Mouse (Mus musculus): Measurements from ENCODE around the gene Rrp7a. TPM values are rescaled to one million over a fixed set of nuclear protein-coding genes. Genes with fewer than 3 reads are reported as not detected.

The Rrp7a gene
- polyA plus RNA-seq, 1 experiment, result 24.6 TPM

- Histone ChIP-seq H3K4me3 (replicated peaks; ENCODE audit: control insufficient read depth, low read depth, low read length) (no peak overlapping the region), H3K27ac (ENCODE audit: control insufficient read depth, insufficient read depth, low read depth, low read length, poor library complexity) (no peak overlapping the region), H3K4me1 (ENCODE audit: control insufficient read depth, insufficient read depth, low read length) (no peaks in the 10 kb centered on the region)
- 69% methylated on average over 5 of the region's 5 CpGs for WGBS
- TF ChIP-seq POLR2A (IDR thresholded peaks at IDR 0.05; ENCODE audit: borderline replicate concordance, control insufficient read depth, low read depth, low read length) (no peak), CTCF (IDR thresholded peaks at IDR 0.05; ENCODE audit: control insufficient read depth, insufficient read depth, low read length) (no peak)
Observed at GRCm38 (mm10) chr15:83083530-83083929, 39.1 kb downstream of the Rrp7a start.

GRCm38 (mm10) chr15:83075607-83076525, 46.7 kb downstream of the Rrp7a start:
- 2% methylated on average over 27 of the region's 27 CpGs for WGBS
- TF ChIP-seq CTCF (IDR thresholded peaks at IDR 0.05; ENCODE audit: control insufficient read depth, insufficient read depth, low read length), result no peak
- no peak for TF ChIP-seq POLR2A (IDR thresholded peaks at IDR 0.05; ENCODE audit: borderline replicate concordance, control insufficient read depth, low read depth, low read length)
- Histone ChIP-seq H3K4me3 (replicated peaks; ENCODE audit: control insufficient read depth, low read depth, low read length) (no peak overlapping the region), H3K4me1 (ENCODE audit: control insufficient read depth, insufficient read depth, low read length) (no peaks in the 10 kb centered on the region; the same call in 1 of the 2 replicates), H3K27ac (ENCODE audit: control insufficient read depth, insufficient read depth, low read depth, low read length, poor library complexity) (no peak overlapping the region)

- Histone ChIP-seq H3K27ac (ENCODE audit: control insufficient read depth, insufficient read depth, low read depth, low read length, poor library complexity) (no peak overlapping the region), H3K4me3 (replicated peaks; ENCODE audit: control insufficient read depth, low read depth, low read length) (no peak overlapping the region), H3K4me1 (ENCODE audit: control insufficient read depth, insufficient read depth, low read length) (no peaks in the 10 kb centered on the region; the same call in 1 of the 2 replicates)
- TF ChIP-seq POLR2A (IDR thresholded peaks at IDR 0.05; ENCODE audit: borderline replicate concordance, control insufficient read depth, low read depth, low read length), result no peak
- no peak for TF ChIP-seq CTCF (IDR thresholded peaks at IDR 0.05; ENCODE audit: control insufficient read depth, insufficient read depth, low read length)
- 49% methylated on average over 4 of the region's 4 CpGs for WGBS
Observed at GRCm38 (mm10) chr15:83074179-83074578, 48.4 kb downstream of the Rrp7a start.

- 83% methylated on average over 5 of the region's 5 CpGs for WGBS
- no peak overlapping the region for H3K4me3 ChIP-seq (replicated peaks; ENCODE audit: control insufficient read depth, low read depth, low read length)
- H3K27ac ChIP-seq (ENCODE audit: control insufficient read depth, insufficient read depth, low read depth, low read length, poor library complexity), result no peak overlapping the region
- H3K4me1 ChIP-seq (ENCODE audit: control insufficient read depth, insufficient read depth, low read length), result no peaks in the 10 kb centered on the region; the same call in 1 of the 2 replicates
- TF ChIP-seq POLR2A (IDR thresholded peaks at IDR 0.05; ENCODE audit: borderline replicate concordance, control insufficient read depth, low read depth, low read length) (no peak), CTCF (IDR thresholded peaks at IDR 0.05; ENCODE audit: control insufficient read depth, insufficient read depth, low read length) (no peak)
Observed at GRCm38 (mm10) chr15:83071752-83072151, 50.8 kb downstream of the Rrp7a start.

- H3K27ac ChIP-seq (ENCODE audit: control insufficient read depth, insufficient read depth, low read depth, low read length, poor library complexity), result no peak overlapping the region
- 86% methylated on average over 3 of the region's 3 CpGs for WGBS
- TF ChIP-seq POLR2A (IDR thresholded peaks at IDR 0.05; ENCODE audit: borderline replicate concordance, control insufficient read depth, low read depth, low read length), result no peak
- no peak for TF ChIP-seq CTCF (IDR thresholded peaks at IDR 0.05; ENCODE audit: control insufficient read depth, insufficient read depth, low read length)
Observed at GRCm38 (mm10) chr15:83070942-83071341, 51.7 kb downstream of the Rrp7a start.

GRCm38 (mm10) chr15:83068270-83068669, 54.3 kb downstream of the Rrp7a start:
- Histone ChIP-seq H3K4me3 (replicated peaks; ENCODE audit: control insufficient read depth, low read depth, low read length) (no peak overlapping the region), H3K4me1 (ENCODE audit: control insufficient read depth, insufficient read depth, low read length) (no peaks in the 10 kb centered on the region; the same call in 1 of the 2 replicates), H3K27ac (ENCODE audit: control insufficient read depth, insufficient read depth, low read depth, low read length, poor library complexity) (no peak overlapping the region)
- 84% methylated on average over 5 of the region's 5 CpGs for WGBS
- TF ChIP-seq CTCF (IDR thresholded peaks at IDR 0.05; ENCODE audit: control insufficient read depth, insufficient read depth, low read length), result no peak
- TF ChIP-seq POLR2A (IDR thresholded peaks at IDR 0.05; ENCODE audit: borderline replicate concordance, control insufficient read depth, low read depth, low read length), result no peak

More at GRCm38 (mm10) chr15:83070942-83071341, 51.7 kb downstream of the Rrp7a start:
- no peak overlapping the region for H3K4me3 ChIP-seq (replicated peaks; ENCODE audit: control insufficient read depth, low read depth, low read length)
- H3K4me1 ChIP-seq (ENCODE audit: control insufficient read depth, insufficient read depth, low read length), result no peaks in the 10 kb centered on the region; the same call in 1 of the 2 replicates

GRCm38 (mm10) chr15:83065543-83065942, 57.1 kb downstream of the Rrp7a start:
- H3K4me1 ChIP-seq (ENCODE audit: control insufficient read depth, insufficient read depth, low read length), result no peaks in the 10 kb centered on the region; the same call in 1 of the 2 replicates
- TF ChIP-seq POLR2A (IDR thresholded peaks at IDR 0.05; ENCODE audit: borderline replicate concordance, control insufficient read depth, low read depth, low read length) (no peak), CTCF (IDR thresholded peaks at IDR 0.05; ENCODE audit: control insufficient read depth, insufficient read depth, low read length) (no peak)
- no peak overlapping the region for H3K4me3 ChIP-seq (replicated peaks; ENCODE audit: control insufficient read depth, low read depth, low read length)
- no peak overlapping the region for H3K27ac ChIP-seq (ENCODE audit: control insufficient read depth, insufficient read depth, low read depth, low read length, poor library complexity)
- WGBS, result 23% methylated on average over 4 of the region's 4 CpGs

Other genes starting within 250 kb of the Rrp7a start
- gene Tcf20, start 134.9 kb downstream of the Rrp7a start, polyA plus RNA-seq (2011; ENCODE audit: insufficient read depth, insufficient read length, low replicate concordance, missing spikeins), result 13.8 and 26.4 TPM in 2 replicates
- gene Nfam1, start 89.5 kb downstream of the Rrp7a start, polyA plus RNA-seq (2011; ENCODE audit: insufficient read depth, insufficient read length, low replicate concordance, missing spikeins), result 26.4 and 69.6 TPM in 2 replicates
- 22.8 and 31.5 TPM in 2 replicates for gene Serhl, start 33.3 kb downstream of the Rrp7a start, polyA plus RNA-seq (2011; ENCODE audit: insufficient read depth, insufficient read length, low replicate concordance, missing spikeins)
- gene Poldip3, start 26.6 kb upstream of the Rrp7a start, polyA plus RNA-seq (2011; ENCODE audit: insufficient read depth, insufficient read length, low replicate concordance, missing spikeins), result 24.6 and 42.3 TPM in 2 replicates
- 53.6 and 59.1 TPM in 2 replicates for gene Cyb5r3, start 49.8 kb upstream of the Rrp7a start, polyA plus RNA-seq (2011; ENCODE audit: insufficient read depth, insufficient read length, low replicate concordance, missing spikeins)
- 1.1 and 4.7 TPM in 2 replicates for gene A4galt, start 129.0 kb upstream of the Rrp7a start, polyA plus RNA-seq (2011; ENCODE audit: insufficient read depth, insufficient read length, low replicate concordance, missing spikeins)
- gene Arfgap3, start 227.4 kb upstream of the Rrp7a start, polyA plus RNA-seq (2011; ENCODE audit: insufficient read depth, insufficient read length, low replicate concordance, missing spikeins), result 7.5 and 12.1 TPM in 2 replicates